Mouse (Mus musculus) midbrain, embryonic 12.5 days (tissue): ENCODE measurements around the gene Panx2. TPM values are rescaled to one million over a fixed set of nuclear protein-coding genes. Genes with fewer than 3 reads are reported as not detected.

Source experiments
- ATAC-seq: fragments of 200-750 bp; cut with Nextera tagmentation; 2 replicates; pipeline ENCODE4 v1.8.0; 2017; ENCODE audit warnings: low read depth, moderate TSS enrichment, moderate library complexity; ENCODE audit not compliant: low FRiP score
- H3K27ac ChIP-seq: fragments of 300-500 bp; sonication (generic); replicated peaks from 2 replicates; pipeline ENCODE4 v1.5.1; 2016; ENCODE audit warnings: mild to moderate bottlenecking
- H3K27me3 ChIP-seq: fragments of 300-500 bp; sonication (generic); 2 replicates; pipeline ENCODE4 v1.6.1; 2016; ENCODE audit warnings: mild to moderate bottlenecking
- H3K36me3 ChIP-seq: fragments of 300-500 bp; sonication (generic); 2 replicates; pipeline ENCODE4 v1.6.1; 2016
- H3K4me1 ChIP-seq: fragments of 300-500 bp; sonication (generic); 2 replicates; pipeline ENCODE4 v1.6.1; 2016
- H3K4me2 ChIP-seq: fragments of 300-500 bp; sonication (generic); replicated peaks from 2 replicates; pipeline ENCODE4 v1.6.1; 2016; ENCODE audit warnings: mild to moderate bottlenecking, moderate library complexity
- H3K4me3 ChIP-seq: fragments of 300-500 bp; sonication (generic); 2 replicates; pipeline ENCODE4 v1.5.1; 2016; ENCODE audit warnings: mild to moderate bottlenecking
- H3K9ac ChIP-seq: fragments of 300-500 bp; sonication (generic); replicated peaks from 2 replicates; pipeline ENCODE4 v1.6.1; 2016; ENCODE audit warnings: mild to moderate bottlenecking, moderate library complexity
- H3K9me3 ChIP-seq: fragments of 300-500 bp; sonication (generic); 2 replicates; pipeline ENCODE4 v1.6.1; 2016; ENCODE audit warnings: mild to moderate bottlenecking
- WGBS: fragments of 180-500 bp; shearing (Covaris S2); methylation state at CpG from one replicate; pipeline ENCODE4 v1.1.7; 2016; 5-methylcytosine and 5-hydroxymethylcytosine counted together
- polyA plus RNA-seq: library from polyadenylated mRNA; unstranded; fragments of >200 nt; fragmentation: Nextera tagmentation; extraction: Ambion mirVana; gene quantifications from 2 replicates; pipeline ENCODE4 v1.2.1, GENCODE M21; 2016

The Panx2 gene
- polyA plus RNA-seq, 1 experiment from 2014 or later = 1.6 TPM

GRCm38 (mm10) chr15:89076156-89076731 is 16.7 kb downstream of the Panx2 start:
- H3K36me3 ChIP-seq = peaks cover 9% of the 10 kb centered on the region; the same call in 1 of the 2 replicates
- H3K27me3 ChIP-seq = 0 out of 2 replicates have a peak, but pooled peaks cover under 1% of the 10 kb centered on the region
- H3K9ac ChIP-seq = peak overlapping the region; percentile 93
- peak; percentile 73; the same call in 1 of the 2 replicates for ATAC-seq
- peak overlapping the region; percentile 84 for H3K4me3 ChIP-seq
- H3K4me2 ChIP-seq = peak overlapping the region; percentile 82
- H3K27ac ChIP-seq = peak overlapping the region; percentile 83
- H3K4me1 ChIP-seq = peaks cover 34% of the 10 kb centered on the region
- under 1% methylated on average over 25 of the region's 39 CpGs for WGBS
- H3K9me3 ChIP-seq = no peaks in the 10 kb centered on the region

GRCm38 (mm10) chr15:89078208-89078836 is 18.8 kb downstream of the Panx2 start:
- H3K27ac ChIP-seq = no peak overlapping the region
- H3K4me1 ChIP-seq = peaks cover 34% of the 10 kb centered on the region
- H3K4me3 ChIP-seq = no peak overlapping the region
- WGBS = 82% methylated on average over 9 of the region's 9 CpGs
- peaks cover 30% of the 10 kb centered on the region for H3K36me3 ChIP-seq
- no peak overlapping the region for H3K9ac ChIP-seq
- ATAC-seq = no peak
- H3K9me3 ChIP-seq = no peaks in the 10 kb centered on the region
- H3K4me2 ChIP-seq = no peak overlapping the region; the same call in 1 of the 2 replicates
- no peaks in the 10 kb centered on the region for H3K27me3 ChIP-seq

GRCm38 (mm10) chr15:89083906-89084305 is 24.4 kb downstream of the Panx2 start:
- WGBS = 95% methylated on average over 1 of the region's 1 CpGs
- no peak overlapping the region for H3K4me2 ChIP-seq
- H3K9ac ChIP-seq = no peak overlapping the region
- peaks cover 8% of the 10 kb centered on the region; the same call in 1 of the 2 replicates for H3K4me1 ChIP-seq
- H3K27me3 ChIP-seq = no peaks in the 10 kb centered on the region
- peaks cover 66% of the 10 kb centered on the region for H3K36me3 ChIP-seq
- no peak overlapping the region for H3K4me3 ChIP-seq
- H3K27ac ChIP-seq = no peak overlapping the region
- no peaks in the 10 kb centered on the region for H3K9me3 ChIP-seq
- ATAC-seq = no peak

- ATAC-seq = no peak
- whole genome bisulfite sequencing = 94% methylated on average over 2 of the region's 2 CpGs
- Histone ChIP-seq H3K27ac (no peak overlapping the region), H3K4me3 (no peak overlapping the region), H3K36me3 (peaks cover 62% of the 10 kb centered on the region), H3K4me2 (no peak overlapping the region), H3K27me3 (no peaks in the 10 kb centered on the region), H3K4me1 (peaks cover 14% of the 10 kb centered on the region), H3K9ac (no peak overlapping the region), H3K9me3 (no peaks in the 10 kb centered on the region)
Measured at GRCm38 (mm10) chr15:89084826-89085225, 25.3 kb downstream of the Panx2 start.

- ATAC-seq = peak; percentile 94
- Histone ChIP-seq H3K4me3 (peak within 1 kb of the TSS; percentile 99), H3K4me2 (peak within 1 kb of the TSS; percentile 100), H3K36me3 (peaks cover 48% of the 10 kb centered on the region), H3K27ac (peak within 1 kb of the TSS; percentile 73), H3K9ac (peak within 1 kb of the TSS; percentile 98), H3K4me1 (peaks cover 20% of the 10 kb centered on the region), H3K9me3 (no peaks in the 10 kb centered on the region), H3K27me3 (no peaks in the 10 kb centered on the region)
- WGBS = 2% methylated on average over 37 of the region's 38 CpGs
Measured at GRCm38 (mm10) chr15:89088607-89089247, 29.2 kb downstream of the Panx2 start, which contains the start of gene Selenoo. Gene Selenoo, plus strand, starts transcription at chr15:89089084.

GRCm38 (mm10) chr15:89089248-89090051 is 29.9 kb downstream of the Panx2 start:
- H3K9me3 ChIP-seq = no peaks in the 10 kb centered on the region
- peaks cover 48% of the 10 kb centered on the region for H3K36me3 ChIP-seq
- H3K4me1 ChIP-seq = peaks cover 20% of the 10 kb centered on the region
- 4% methylated on average over 68 of the region's 68 CpGs for WGBS
- peak overlapping the region; percentile 100 for H3K4me2 ChIP-seq
- peak overlapping the region; percentile 98 for H3K9ac ChIP-seq
- ATAC-seq = peak; percentile 70
- peak overlapping the region; percentile 73 for H3K27ac ChIP-seq
- H3K27me3 ChIP-seq = no peaks in the 10 kb centered on the region
- peak overlapping the region; percentile 99 for H3K4me3 ChIP-seq

GRCm38 (mm10) chr15:89090662-89091061 is 31.1 kb downstream of the Panx2 start:
- no peaks in the 10 kb centered on the region for H3K9me3 ChIP-seq
- no peak overlapping the region for H3K27ac ChIP-seq
- H3K9ac ChIP-seq = no peak overlapping the region
- H3K36me3 ChIP-seq = peaks cover 48% of the 10 kb centered on the region
- H3K4me3 ChIP-seq = no peak overlapping the region
- peaks cover 20% of the 10 kb centered on the region for H3K4me1 ChIP-seq
- no peaks in the 10 kb centered on the region for H3K27me3 ChIP-seq
- no peak for ATAC-seq
- H3K4me2 ChIP-seq = peak overlapping the region; percentile 100; the same call in 1 of the 2 replicates
- WGBS = 90% methylated on average over 4 of the region's 4 CpGs

- no peak overlapping the region for H3K4me2 ChIP-seq
- peaks cover 20% of the 10 kb centered on the region for H3K4me1 ChIP-seq
- H3K36me3 ChIP-seq = peaks cover 51% of the 10 kb centered on the region
- H3K4me3 ChIP-seq = no peak overlapping the region
- no peaks in the 10 kb centered on the region for H3K9me3 ChIP-seq
- WGBS = 80% methylated on average over 5 of the region's 5 CpGs
- H3K9ac ChIP-seq = no peak overlapping the region
- no peaks in the 10 kb centered on the region for H3K27me3 ChIP-seq
- ATAC-seq = no peak
- no peak overlapping the region for H3K27ac ChIP-seq
Measured at GRCm38 (mm10) chr15:89092181-89092580, 32.6 kb downstream of the Panx2 start.

GRCm38 (mm10) chr15:89097450-89097849 is 37.9 kb downstream of the Panx2 start:
- no peaks in the 10 kb centered on the region for H3K27me3 ChIP-seq
- H3K4me1 ChIP-seq = no peaks in the 10 kb centered on the region
- H3K27ac ChIP-seq = no peak overlapping the region
- H3K36me3 ChIP-seq = peaks cover 99% of the 10 kb centered on the region
- no peaks in the 10 kb centered on the region for H3K9me3 ChIP-seq
- no peak for ATAC-seq
- 93% methylated on average over 5 of the region's 5 CpGs for WGBS
- H3K4me3 ChIP-seq = no peak overlapping the region
- no peak overlapping the region for H3K9ac ChIP-seq
- no peak overlapping the region for H3K4me2 ChIP-seq

- Histone ChIP-seq H3K4me2 (no peak overlapping the region), H3K4me3 (no peak overlapping the region), H3K9ac (no peak overlapping the region), H3K36me3 (peaks cover 97% of the 10 kb centered on the region), H3K27ac (no peak overlapping the region), H3K9me3 (no peaks in the 10 kb centered on the region), H3K27me3 (no peaks in the 10 kb centered on the region), H3K4me1 (no peaks in the 10 kb centered on the region)
- no peak for ATAC-seq
- 88% methylated on average over 7 of the region's 7 CpGs for WGBS
Measured at GRCm38 (mm10) chr15:89098616-89099015, 39.1 kb downstream of the Panx2 start.

- ATAC-seq = no peak
- peaks cover 96% of the 10 kb centered on the region for H3K36me3 ChIP-seq
- no peak overlapping the region for H3K9ac ChIP-seq
- H3K4me3 ChIP-seq = no peak overlapping the region
- no peaks in the 10 kb centered on the region for H3K4me1 ChIP-seq
- no peak overlapping the region for H3K27ac ChIP-seq
- H3K4me2 ChIP-seq = no peak overlapping the region
- WGBS = 92% methylated on average over 12 of the region's 12 CpGs
- H3K27me3 ChIP-seq = no peaks in the 10 kb centered on the region
- no peaks in the 10 kb centered on the region for H3K9me3 ChIP-seq
Measured at GRCm38 (mm10) chr15:89100823-89101222, 41.3 kb downstream of the Panx2 start.
